Mouse (Mus musculus) midbrain, embryonic 16.5 days (tissue): ENCODE data around the gene Gm3512. TPM values are rescaled to one million over a fixed set of nuclear protein-coding genes. Genes with fewer than 3 reads are reported as not detected.
"Not testable (repeated sequence)": the region's sequence is repeated elsewhere in the genome, so short reads cannot be mapped to it uniquely, and the experiment has no call there.

Experiments used
- ATAC-seq: fragments of 200-750 bp; cut with Nextera tagmentation; 2 replicates; pipeline ENCODE4 v1.8.0; 2017; ENCODE audit warnings: moderate TSS enrichment
- H3K27ac ChIP-seq: fragments of 300-500 bp; sonication (generic); 2 replicates; pipeline ENCODE4 v1.5.1; 2014; ENCODE audit warnings: mild to moderate bottlenecking, low read length, mixed read lengths
- H3K27me3 ChIP-seq: fragments of 300-500 bp; sonication (generic); 2 replicates; pipeline ENCODE4 v1.6.1; 2014; ENCODE audit warnings: low read depth, low read length, mixed read lengths; ENCODE audit not compliant: control insufficient read depth, insufficient read depth
- H3K36me3 ChIP-seq: fragments of 300-500 bp; sonication (generic); 2 replicates; pipeline ENCODE4 v1.6.1; 2014; ENCODE audit warnings: mild to moderate bottlenecking, low read length, moderate library complexity, mixed read lengths; ENCODE audit not compliant: control insufficient read depth, insufficient read depth
- H3K4me1 ChIP-seq: fragments of 300-500 bp; sonication (generic); 2 replicates; pipeline ENCODE4 v1.6.1; 2014; ENCODE audit warnings: mild to moderate bottlenecking, low read length, mixed read lengths; ENCODE audit not compliant: control insufficient read depth, insufficient read depth
- H3K4me2 ChIP-seq: fragments of 300-500 bp; sonication (generic); 2 replicates; pipeline ENCODE4 v1.6.1; 2014; ENCODE audit warnings: mild to moderate bottlenecking, low read length, mixed read lengths
- H3K4me3 ChIP-seq: fragments of 300-500 bp; sonication (generic); 2 replicates; pipeline ENCODE4 v1.5.1; 2014; ENCODE audit warnings: low read depth, mild to moderate bottlenecking, low read length, moderate library complexity, mixed read lengths
- H3K9ac ChIP-seq: fragments of 300-500 bp; sonication (generic); 2 replicates; pipeline ENCODE4 v1.6.1; 2014; ENCODE audit warnings: low read depth, low read length, mixed read lengths
- H3K9me3 ChIP-seq: fragments of 300-500 bp; sonication (generic); replicated peaks from 2 replicates; pipeline ENCODE4 v1.6.1; 2014; ENCODE audit warnings: mild to moderate bottlenecking, low read length, mixed read lengths; ENCODE audit not compliant: control insufficient read depth, poor library complexity, severe bottlenecking
- WGBS: fragments of 180-500 bp; shearing (Covaris S2); extraction: QIAGEN DNeasy Blood & Tissue Kit; methylation state at CpG from one replicate; pipeline ENCODE4 v1.1.7; 2014; 5-methylcytosine and 5-hydroxymethylcytosine counted together
- polyA plus RNA-seq: library from polyadenylated mRNA; unstranded; fragments of >200 nt; fragmentation: Nextera tagmentation; extraction: Ambion mirVana; gene quantifications from 2 replicates; pipeline ENCODE4 v1.2.1, GENCODE M21; 2015

Gm3512 gene
- 14.3 and 15.5 TPM in 2 replicates for polyA plus RNA-seq

GRCm38 (mm10) chr14:7174483-7174971 lies at the start of gene Gm3512:
Gm3512 (minus strand) TSS chr14:7174533.
- WGBS: no CpG with 5 or more reads among the region's 37 CpGs
- H3K27ac ChIP-seq, H3K4me3 ChIP-seq, H3K9me3 ChIP-seq, H3K27me3 ChIP-seq, H3K9ac ChIP-seq, H3K4me2 ChIP-seq, H3K36me3 ChIP-seq, H3K4me1 ChIP-seq: not testable (repeated sequence)
- peak; percentile 89 for ATAC-seq

DNA sequence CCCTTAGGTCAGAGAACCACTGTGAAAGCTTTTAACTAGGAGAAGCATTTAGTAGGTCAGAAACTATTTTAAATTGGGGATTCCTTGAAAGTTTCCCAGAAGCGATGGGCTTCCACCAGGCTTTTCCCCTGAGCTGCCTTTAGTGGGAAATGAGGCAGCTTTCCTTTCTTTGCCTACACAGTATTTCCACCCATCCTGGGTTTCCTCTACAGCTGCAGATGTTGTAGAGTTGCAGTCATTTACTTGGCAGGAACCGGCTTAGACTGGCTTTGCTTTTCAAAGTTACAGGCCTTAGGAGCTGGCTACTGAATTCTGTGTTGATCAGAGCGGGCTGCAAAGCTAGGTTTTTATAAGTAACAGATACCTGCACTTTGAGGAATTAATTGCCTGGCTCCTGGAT lies 25.7 kb upstream of the Gm3512 start:
- 88% methylated on average over 2 of the region's 3 CpGs for WGBS
- not testable (repeated sequence) for H3K27me3 ChIP-seq

GRCm38 (mm10) chr14:7194440-7194839 lies 20.1 kb upstream of the Gm3512 start, which contains the start of gene Gm16434:
Gm16434 (minus strand) TSS chr14:7194540.
- no CpG with 5 or more reads among the region's 2 CpGs for WGBS
- not testable (repeated sequence) for H3K27ac ChIP-seq

More for the DNA sequence above, 25.7 kb upstream of the Gm3512 start:
- not testable (repeated sequence) for H3K4me2 ChIP-seq, H3K36me3 ChIP-seq, H3K9ac ChIP-seq, H3K27ac ChIP-seq, ATAC-seq, H3K4me3 ChIP-seq, H3K4me1 ChIP-seq, H3K9me3 ChIP-seq

GRCm38 (mm10) chr14:7125312-7125711 lies 49.0 kb downstream of the Gm3512 start, which contains the start of gene Gm6676:
Gm6676 (minus strand) TSS chr14:7125412.
- WGBS: no CpG with 5 or more reads among the region's 2 CpGs
- H3K9ac ChIP-seq, H3K4me2 ChIP-seq, H3K27me3 ChIP-seq, H3K27ac ChIP-seq, H3K36me3 ChIP-seq, H3K9me3 ChIP-seq, ATAC-seq, H3K4me3 ChIP-seq, H3K4me1 ChIP-seq: not testable (repeated sequence)

More at GRCm38 (mm10) chr14:7194440-7194839, 20.1 kb upstream of the Gm3512 start, which contains the start of gene Gm16434:
- H3K4me2 ChIP-seq, H3K9ac ChIP-seq, H3K36me3 ChIP-seq, H3K4me1 ChIP-seq, ATAC-seq, H3K9me3 ChIP-seq, H3K27me3 ChIP-seq, H3K4me3 ChIP-seq: not testable (repeated sequence)

DNA sequence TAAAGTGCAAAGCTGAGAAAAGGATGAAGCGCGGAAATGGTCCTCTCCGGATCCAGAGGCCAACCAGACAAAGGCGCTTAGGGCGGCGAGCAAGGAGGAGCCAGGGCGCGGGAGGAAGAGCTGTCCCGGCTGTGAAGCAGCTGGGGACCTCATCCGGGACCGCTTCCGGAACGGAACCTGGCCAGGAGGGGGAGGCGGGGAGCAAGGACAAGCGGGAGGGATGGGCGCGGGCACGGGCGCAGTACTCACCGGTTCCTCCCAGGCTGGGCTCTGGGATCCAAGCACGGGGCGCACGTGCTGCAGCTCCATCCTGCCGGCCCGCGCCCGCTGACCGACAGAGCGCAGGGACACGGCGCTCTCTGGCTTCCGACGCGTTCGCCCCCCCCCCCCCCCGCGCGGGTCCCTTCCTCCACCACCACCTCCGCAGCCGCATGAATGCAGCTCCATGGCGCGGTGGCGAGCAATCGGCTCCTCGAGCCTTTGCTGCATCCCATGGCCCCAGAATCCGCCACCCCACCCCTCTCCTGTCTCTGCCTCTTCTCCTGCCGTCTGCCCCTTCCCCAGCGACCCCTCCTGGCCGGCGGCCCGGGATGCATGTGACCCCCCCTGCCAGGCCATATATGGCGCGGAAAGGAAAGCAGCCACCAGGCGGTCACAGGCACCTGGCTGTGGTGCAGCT lies 69.1 kb downstream of the Gm3512 start:
- H3K27ac ChIP-seq: peak overlapping the region; percentile 86
- peak overlapping the region; percentile 43 for H3K4me3 ChIP-seq
- peak overlapping the region; percentile 73 for H3K9ac ChIP-seq
- not testable (repeated sequence) for H3K36me3 ChIP-seq, H3K4me1 ChIP-seq, H3K9me3 ChIP-seq, H3K27me3 ChIP-seq
- peak; percentile 86 for ATAC-seq
- H3K4me2 ChIP-seq: peak overlapping the region; percentile 43
- WGBS: 0% methylated on average over 4 of the region's 54 CpGs

Other genes with a start within 250 kb of the Gm3512 start
- not detected in 2 replicates for gene Gm6356, start 200.7 kb downstream of the Gm3512 start, polyA plus RNA-seq
- 4.8 and 6.6 TPM in 2 replicates for gene Gm10406, start 147.1 kb downstream of the Gm3512 start, polyA plus RNA-seq
- gene Gm3685, start 129.6 kb downstream of the Gm3512 start, polyA plus RNA-seq: not detected in 2 replicates
- gene Gm3696, start 73.9 kb downstream of the Gm3512 start, polyA plus RNA-seq: 8.1 and 9.9 TPM in 2 replicates
- gene Gm6676, start 49.1 kb downstream of the Gm3512 start, polyA plus RNA-seq: not detected in 2 replicates
- gene Gm16434, start 20.0 kb upstream of the Gm3512 start, polyA plus RNA-seq: not detected in 2 replicates
- gene Gm3727, start 90.2 kb upstream of the Gm3512 start, polyA plus RNA-seq: not detected in 2 replicates
- 7.2 and 7.7 TPM in 2 replicates for gene Gm3739, start 140.5 kb upstream of the Gm3512 start, polyA plus RNA-seq
- gene Gm5797, start 157.9 kb upstream of the Gm3512 start, polyA plus RNA-seq: not detected in 2 replicates
- gene Gm8374, start 190.6 kb upstream of the Gm3512 start, polyA plus RNA-seq: not detected in 2 replicates